Mouse (Mus musculus) embryonic facial prominence, embryonic 14.5 days (tissue): ENCODE measurements around the gene Arhgap10. TPM values are rescaled to one million over a fixed set of nuclear protein-coding genes. Genes with fewer than 3 reads are reported as not detected.

Experiments
- ATAC-seq: fragments of 200-750 bp; cut with Nextera tagmentation; 2 replicates; pipeline ENCODE4 v1.8.0; 2017; ENCODE audit warnings: low read depth, moderate number of reproducible peaks, moderate TSS enrichment
- DNase-seq: peaks from one replicate; pipeline ENCODE4 v3.0.0-alpha.2; 2015; ENCODE audit warnings: low spot score
- H3K27ac ChIP-seq: fragments of 300-500 bp; sonication (generic); replicated peaks from 2 replicates; pipeline ENCODE4 v1.5.1; 2014; ENCODE audit warnings: low read depth, mild to moderate bottlenecking, low read length, moderate library complexity
- H3K27me3 ChIP-seq: fragments of 300-500 bp; sonication (generic); replicated peaks from 2 replicates; pipeline ENCODE4 v1.6.1; 2014; ENCODE audit warnings: low read length; ENCODE audit not compliant: control insufficient read depth, insufficient read depth
- H3K36me3 ChIP-seq: fragments of 300-500 bp; sonication (generic); 2 replicates; pipeline ENCODE4 v1.6.1; 2014; ENCODE audit warnings: low read length, mixed read lengths; ENCODE audit not compliant: control insufficient read depth, insufficient read depth
- H3K4me1 ChIP-seq: fragments of 300-500 bp; sonication (generic); 2 replicates; pipeline ENCODE4 v1.6.1; 2014; ENCODE audit warnings: antibody characterized with exemption, low read length; ENCODE audit not compliant: control insufficient read depth, insufficient read depth
- H3K4me2 ChIP-seq: fragments of 300-500 bp; sonication (generic); 2 replicates; pipeline ENCODE4 v1.6.1; 2014; ENCODE audit warnings: low read depth, mild to moderate bottlenecking, low read length, moderate library complexity, mixed read lengths
- H3K4me3 ChIP-seq: fragments of 300-500 bp; sonication (generic); 2 replicates; pipeline ENCODE4 v1.5.1; 2014; ENCODE audit warnings: low read depth, mild to moderate bottlenecking, low read length
- H3K9ac ChIP-seq: fragments of 300-500 bp; sonication (generic); 2 replicates; pipeline ENCODE4 v1.6.1; 2014; ENCODE audit warnings: low read depth, mild to moderate bottlenecking, low read length, moderate library complexity, mixed read lengths
- H3K9me3 ChIP-seq: fragments of 300-500 bp; sonication (generic); 2 replicates; pipeline ENCODE4 v1.6.1; 2016; ENCODE audit warnings: low read length; ENCODE audit not compliant: control insufficient read depth
- WGBS: fragments of 180-500 bp; shearing (Covaris S2); extraction: QIAGEN DNeasy Blood & Tissue Kit; methylation state at CpG from one replicate; pipeline ENCODE4 v1.1.7; 2014; 5-methylcytosine and 5-hydroxymethylcytosine counted together
- polyA plus RNA-seq: library from polyadenylated mRNA; unstranded; fragments of >200 nt; fragmentation: Nextera tagmentation; extraction: Ambion mirVana; gene quantifications from 2 replicates; pipeline ENCODE4 v1.2.1, GENCODE M21; 2014

The Arhgap10 gene
- polyA plus RNA-seq, 1 experiment from 2014 or later: 25.9 TPM

GRCm38 (mm10) chr8:77231211-77231610 lies 286.5 kb downstream of the Arhgap10 start:
- Histone ChIP-seq H3K27me3 (no peaks in the 10 kb centered on the region), H3K36me3 (no peaks in the 10 kb centered on the region), H3K4me1 (peaks cover 4% of the 10 kb centered on the region; the same call in 1 of the 2 replicates), H3K9ac (no peak overlapping the region), H3K9me3 (no peaks in the 10 kb centered on the region), H3K27ac (no peak overlapping the region), H3K4me2 (no peak overlapping the region), H3K4me3 (no peak overlapping the region)
- ATAC-seq (no peak), DNase-seq (no peak)
- 76% methylated on average over 1 of the region's 1 CpGs for WGBS

GRCm38 (mm10) chr8:77228688-77229087 lies 289.1 kb downstream of the Arhgap10 start:
- DNase-seq (no peak), ATAC-seq (no peak)
- Histone ChIP-seq H3K4me2 (no peak overlapping the region), H3K27me3 (no peaks in the 10 kb centered on the region), H3K27ac (no peak overlapping the region), H3K36me3 (no peaks in the 10 kb centered on the region), H3K4me1 (peaks cover 4% of the 10 kb centered on the region; the same call in 1 of the 2 replicates), H3K4me3 (no peak overlapping the region), H3K9me3 (no peaks in the 10 kb centered on the region), H3K9ac (no peak overlapping the region)
- WGBS: 80% methylated on average over 7 of the region's 7 CpGs

- Histone ChIP-seq H3K9ac (no peak overlapping the region), H3K4me2 (no peak overlapping the region), H3K4me1 (peaks cover 4% of the 10 kb centered on the region; the same call in 1 of the 2 replicates), H3K4me3 (no peak overlapping the region), H3K36me3 (no peaks in the 10 kb centered on the region), H3K27ac (no peak overlapping the region), H3K27me3 (no peaks in the 10 kb centered on the region), H3K9me3 (no peaks in the 10 kb centered on the region)
- DNase-seq (peak; percentile 65), ATAC-seq (peak; percentile 87)
- 88% methylated on average over 5 of the region's 5 CpGs for WGBS
Measured at GRCm38 (mm10) chr8:77227742-77228141, 290.0 kb downstream of the Arhgap10 start.

GRCm38 (mm10) chr8:77223123-77223522 lies 294.6 kb downstream of the Arhgap10 start:
- Histone ChIP-seq H3K4me3 (no peak overlapping the region), H3K4me2 (no peak overlapping the region), H3K4me1 (peaks cover 4% of the 10 kb centered on the region; the same call in 1 of the 2 replicates), H3K27ac (no peak overlapping the region), H3K9me3 (no peaks in the 10 kb centered on the region), H3K9ac (no peak overlapping the region), H3K36me3 (no peaks in the 10 kb centered on the region), H3K27me3 (no peaks in the 10 kb centered on the region)
- ATAC-seq: no peak
- 48% methylated on average over 4 of the region's 4 CpGs for WGBS
- no peak for DNase-seq

- ATAC-seq (no peak), DNase-seq (peak; percentile 71)
- Histone ChIP-seq H3K27me3 (no peaks in the 10 kb centered on the region), H3K9ac (no peak overlapping the region), H3K27ac (peak overlapping the region; percentile 18; the same call in 1 of the 2 replicates), H3K9me3 (no peaks in the 10 kb centered on the region), H3K4me2 (no peak overlapping the region), H3K4me3 (no peak overlapping the region), H3K4me1 (peaks cover 20% of the 10 kb centered on the region), H3K36me3 (no peaks in the 10 kb centered on the region)
- 51% methylated on average over 6 of the region's 6 CpGs for WGBS
Measured at GRCm38 (mm10) chr8:77215191-77215590, 302.6 kb downstream of the Arhgap10 start.

- peak overlapping the region; percentile 73 for H3K27ac ChIP-seq
Measured at GRCm38 (mm10) chr8:77214665-77215064, 303.1 kb downstream of the Arhgap10 start.

GRCm38 (mm10) chr8:77213893-77214464 lies 303.8 kb downstream of the Arhgap10 start:
- Histone ChIP-seq H3K27me3 (no peaks in the 10 kb centered on the region), H3K4me3 (no peak overlapping the region), H3K9ac (peak overlapping the region; percentile 9; the same call in 1 of the 2 replicates), H3K4me2 (no peak overlapping the region), H3K4me1 (peaks cover 21% of the 10 kb centered on the region), H3K36me3 (no peaks in the 10 kb centered on the region), H3K9me3 (no peaks in the 10 kb centered on the region), H3K27ac (peak overlapping the region; percentile 33; the same call in 1 of the 2 replicates)
- ATAC-seq (no peak), DNase-seq (no peak)
- 41% methylated on average over 3 of the region's 3 CpGs for WGBS

More at GRCm38 (mm10) chr8:77214665-77215064, 303.1 kb downstream of the Arhgap10 start:
- WGBS: 25% methylated on average over 8 of the region's 8 CpGs
- H3K4me1 ChIP-seq: peaks cover 21% of the 10 kb centered on the region
- H3K9ac ChIP-seq: no peak overlapping the region
- H3K9me3 ChIP-seq: no peaks in the 10 kb centered on the region
- H3K36me3 ChIP-seq: no peaks in the 10 kb centered on the region
- no peak overlapping the region for H3K4me3 ChIP-seq
- H3K4me2 ChIP-seq: peak overlapping the region; percentile 31
- ATAC-seq (peak; percentile 81), DNase-seq (peak; percentile 99)
- no peaks in the 10 kb centered on the region for H3K27me3 ChIP-seq

GRCm38 (mm10) chr8:77209297-77209696 lies 308.5 kb downstream of the Arhgap10 start:
- ATAC-seq: no peak
- H3K4me2 ChIP-seq: no peak overlapping the region
- no peaks in the 10 kb centered on the region for H3K36me3 ChIP-seq
- H3K27ac ChIP-seq: no peak overlapping the region
- 89% methylated on average over 3 of the region's 3 CpGs for WGBS
- H3K27me3 ChIP-seq: no peaks in the 10 kb centered on the region
- H3K4me1 ChIP-seq: peaks cover 11% of the 10 kb centered on the region; the same call in 1 of the 2 replicates
- H3K9ac ChIP-seq: no peak overlapping the region
- H3K9me3 ChIP-seq: no peaks in the 10 kb centered on the region
- no peak for DNase-seq
- no peak overlapping the region for H3K4me3 ChIP-seq
